Mouse (Mus musculus) lung, postnatal 0 days (tissue): Measurements from ENCODE around the gene Serpinb5.

Experiments
- CTCF ChIP-seq: IDR thresholded peaks from 2 replicates; pipeline ENCODE4 v1.5.1; 2016; ENCODE audit warnings: antibody characterized with exemption, mild to moderate bottlenecking
- EP300 ChIP-seq: IDR thresholded peaks from 2 replicates; pipeline ENCODE4 v1.6.1; 2016; ENCODE audit warnings: antibody characterized with exemption, mild to moderate bottlenecking, control low read depth

DNA sequence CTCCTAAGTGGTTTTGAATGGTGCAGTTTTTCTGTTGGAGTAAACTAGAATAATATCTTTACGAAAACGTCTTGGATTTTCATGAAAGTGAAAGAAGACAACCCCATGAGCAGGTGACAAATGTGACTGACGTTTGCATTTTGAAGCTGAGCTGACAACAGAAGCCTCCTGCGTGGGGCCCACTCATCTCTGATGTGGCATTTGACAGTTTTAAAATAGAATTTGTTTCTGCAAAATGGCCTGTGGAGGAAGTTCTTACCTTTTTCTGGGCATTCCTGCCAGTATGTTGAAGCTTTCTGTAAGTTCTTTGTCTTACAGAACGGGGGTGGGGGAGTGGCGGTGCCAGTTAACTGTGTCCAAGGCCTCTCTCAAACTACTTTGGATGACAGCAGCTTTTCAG lies 5.8 kb downstream of the Serpinb5 start:
- TF ChIP-seq CTCF (no peak), EP300 (no peak)
